Mouse (Mus musculus): Measurements from ENCODE around the gene Arglu1. TPM values are rescaled to one million over a fixed set of nuclear protein-coding genes. Genes with fewer than 3 reads are reported as not detected.
A peak's percentile ranks its signal among the peaks of the same experiment; 100 is the strongest.

The Arglu1 gene
- total RNA-seq, 2 experiments from 2014 or later = 21.2 to 32.0 TPM

DNA sequence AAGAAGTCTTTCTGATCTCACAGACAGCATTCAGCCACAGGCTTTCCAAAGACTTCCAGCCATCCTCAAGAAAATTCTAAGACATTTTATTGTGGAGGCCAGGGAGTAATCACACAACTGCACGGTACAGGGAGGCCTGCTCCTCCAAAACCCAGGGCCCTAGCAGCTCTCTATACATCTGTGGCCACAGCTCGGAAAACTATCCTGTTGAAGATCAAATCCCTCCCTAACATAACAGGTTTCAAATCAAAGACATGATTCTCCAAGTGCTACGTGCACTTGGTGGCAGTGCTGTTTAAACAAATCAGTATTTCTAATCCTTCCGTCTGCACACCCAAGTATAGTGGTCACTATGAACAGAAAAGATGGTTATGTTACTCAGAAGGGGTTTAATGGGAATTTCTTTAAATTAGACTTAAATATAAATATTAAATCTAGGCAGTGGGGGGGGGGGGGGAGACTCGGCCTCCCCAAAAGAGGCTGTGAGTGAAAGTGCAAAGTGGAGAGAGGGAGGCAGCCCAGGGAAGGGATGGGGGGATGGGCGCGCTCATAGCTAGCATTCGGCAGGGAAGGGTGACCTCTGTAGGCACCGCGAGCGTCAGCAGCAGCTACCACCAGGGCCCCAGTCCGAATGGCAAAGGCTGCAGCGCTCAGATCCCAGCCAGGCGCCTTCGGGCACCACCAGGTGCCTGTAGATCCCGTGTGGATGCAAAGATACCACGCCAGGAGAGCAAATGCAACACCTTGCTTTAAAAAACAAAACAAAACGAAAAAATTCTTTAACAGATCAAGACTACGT lies 31.7 kb downstream of the Arglu1 start:
- peak; percentile 86 for DNase-seq

DNA sequence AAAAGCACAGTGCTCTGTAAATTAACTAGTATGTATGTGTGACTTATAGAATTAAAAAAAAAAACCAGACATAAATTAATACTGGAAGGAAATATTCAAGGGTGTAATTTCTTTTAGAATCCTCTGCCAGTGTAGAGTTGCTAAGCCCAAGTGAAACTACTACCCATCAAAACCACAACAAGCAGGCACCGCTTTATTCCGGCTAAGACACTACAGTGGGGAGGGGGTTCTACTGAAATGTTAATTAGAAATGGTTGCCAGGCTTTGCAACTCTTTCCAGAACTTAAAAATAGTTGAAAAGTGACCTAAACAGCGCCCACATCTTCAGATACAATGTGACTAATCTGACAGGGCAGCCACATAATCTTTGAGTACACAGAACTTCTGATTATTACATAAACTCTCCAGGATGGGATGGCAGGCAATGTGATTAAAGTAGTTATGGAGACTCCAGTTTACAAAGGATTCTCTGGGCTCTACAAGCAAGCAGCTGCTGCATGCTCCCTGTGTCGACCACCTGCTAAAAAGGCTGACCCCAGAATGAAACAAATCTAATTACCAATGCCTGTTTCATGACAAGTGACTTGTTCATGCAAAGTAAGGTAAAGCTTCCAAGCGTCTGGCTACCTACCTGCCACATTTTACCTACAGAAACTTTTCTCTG lies 32.5 kb downstream of the Arglu1 start:
- no peak for DNase-seq

DNA sequence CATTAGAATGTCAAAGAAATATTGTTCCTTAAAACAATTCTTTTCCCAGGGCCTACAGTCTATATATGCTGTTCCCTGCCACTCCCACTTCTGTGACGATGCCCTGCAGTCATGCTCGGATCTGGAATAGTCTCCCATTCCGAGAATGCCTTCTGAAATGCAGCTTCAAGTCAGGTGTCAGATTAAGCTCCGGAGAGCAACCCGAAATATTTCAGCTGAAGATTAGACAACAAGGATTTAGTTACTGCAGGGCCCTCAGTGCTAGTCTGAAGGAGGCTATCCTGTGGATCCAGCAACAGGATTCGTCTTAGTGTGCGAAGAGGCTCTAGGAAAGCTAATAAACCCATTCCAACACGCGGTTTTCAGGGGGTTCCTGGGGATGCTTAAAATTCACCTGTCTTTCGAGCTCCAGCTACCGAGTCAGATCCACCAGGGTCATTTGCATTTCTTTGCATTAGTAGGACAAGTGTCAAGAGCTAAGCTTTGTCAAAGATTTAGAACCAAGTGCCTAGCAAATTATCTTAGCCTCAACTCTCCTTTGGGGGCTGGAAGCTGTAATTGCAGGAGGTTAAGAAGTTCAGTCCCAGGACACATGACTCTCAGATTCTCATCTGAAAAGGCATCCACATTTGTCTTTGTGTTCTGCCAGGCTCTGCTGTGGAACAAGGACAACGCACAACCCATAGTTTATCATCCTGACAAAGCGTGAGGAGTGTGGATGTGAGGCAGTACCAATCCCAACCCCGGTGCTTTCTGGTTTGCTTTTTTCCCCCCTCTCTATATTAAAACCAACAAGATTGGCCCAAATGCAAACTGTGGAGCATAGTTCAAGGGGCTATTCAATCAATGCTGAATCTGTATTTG lies 33.5 kb downstream of the Arglu1 start:
- DNase-seq = no peak

DNA sequence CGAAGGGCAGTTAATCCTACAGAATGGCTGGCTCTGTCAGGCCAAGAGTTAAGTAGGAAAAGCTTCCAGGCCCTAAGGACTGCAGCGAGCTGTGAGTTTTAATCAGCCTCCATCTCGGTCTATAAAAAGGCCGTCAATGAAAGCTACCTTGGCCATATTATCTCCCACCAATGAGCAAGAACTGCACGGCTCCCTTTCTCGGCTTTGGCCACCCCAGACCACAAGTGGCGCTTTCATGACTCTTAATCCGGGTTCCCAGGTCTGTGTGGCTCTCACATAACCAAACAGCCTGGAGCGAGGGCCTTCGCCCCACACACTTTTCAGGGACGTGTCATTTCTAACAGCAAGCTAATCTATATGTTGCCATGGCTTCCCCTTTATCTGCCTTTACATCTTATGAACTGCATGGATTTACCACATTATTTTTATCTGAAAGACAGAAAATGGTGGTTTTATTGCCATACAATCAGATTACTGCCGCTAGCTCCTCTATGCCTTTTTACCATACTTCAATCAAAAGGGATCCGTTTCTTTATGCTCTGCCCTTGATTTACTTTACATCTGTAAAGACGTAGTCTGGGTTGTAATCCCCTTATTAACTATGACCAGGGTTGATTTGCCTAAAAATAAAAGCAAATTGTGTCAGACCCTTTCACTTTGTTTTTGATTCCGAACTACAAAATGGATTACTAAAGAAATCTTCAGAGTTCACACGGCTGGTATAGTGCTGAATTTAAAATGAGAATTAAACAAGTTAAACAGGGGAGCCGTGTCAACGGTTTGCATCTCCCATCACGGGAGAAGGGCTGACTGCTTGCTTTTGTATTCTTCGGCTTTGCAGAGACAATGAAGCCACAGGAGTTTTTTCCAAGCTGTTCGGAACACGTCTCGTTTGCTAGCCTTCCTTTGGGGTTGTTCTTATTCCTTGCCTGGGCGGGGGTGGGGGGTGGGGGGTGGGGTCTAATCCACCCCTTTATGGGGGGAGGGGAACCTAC lies 34.7 kb downstream of the Arglu1 start:
- no peak for DNase-seq

DNA sequence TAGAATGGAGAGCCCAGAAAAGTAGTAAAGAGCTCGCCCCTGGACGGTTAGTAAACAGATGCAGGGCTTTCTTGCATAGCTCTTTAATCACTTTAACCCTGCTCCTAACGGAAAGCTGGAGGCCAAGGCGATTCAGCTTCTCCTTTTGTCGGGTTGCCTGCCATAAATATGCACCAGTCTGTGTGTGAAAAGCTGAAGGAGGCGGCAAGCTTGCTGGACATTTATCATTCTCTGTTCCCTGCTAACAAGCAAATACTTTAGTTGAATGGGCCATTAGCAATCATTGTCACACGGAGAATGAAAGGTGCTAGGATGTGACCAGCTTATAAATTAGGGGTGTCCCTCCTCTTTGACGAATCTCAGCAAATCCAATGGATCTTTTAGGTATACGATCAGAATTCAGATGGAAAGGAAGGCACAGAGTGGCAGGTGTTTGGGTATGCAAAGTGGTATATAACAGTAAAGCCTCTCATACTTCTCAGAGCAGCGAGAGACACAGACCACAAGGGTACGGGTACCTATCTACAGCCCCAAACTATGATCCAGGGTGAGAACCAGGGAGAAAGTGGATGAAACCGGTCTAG lies 36.3 kb downstream of the Arglu1 start:
- no peak for DNase-seq

DNA sequence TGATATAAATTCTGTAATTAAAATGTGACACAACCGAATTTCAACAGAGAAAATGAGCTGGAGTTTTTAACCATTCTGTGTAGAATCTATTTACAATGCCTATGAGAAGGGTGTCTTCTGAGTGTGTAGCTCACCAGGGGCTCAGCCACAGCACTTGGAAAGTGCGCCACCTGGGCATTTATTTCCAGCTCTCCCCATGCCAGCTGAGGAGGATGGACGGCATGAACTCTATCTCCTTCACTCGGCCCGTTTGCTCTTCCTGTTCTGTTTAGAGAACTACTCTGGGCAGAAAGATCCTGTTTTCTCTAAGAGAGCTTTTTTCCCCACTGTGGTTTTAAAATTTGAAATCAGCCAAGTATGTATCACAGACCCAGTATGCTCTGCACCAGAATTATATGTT lies 37.0 kb downstream of the Arglu1 start:
- no peak for DNase-seq

DNA sequence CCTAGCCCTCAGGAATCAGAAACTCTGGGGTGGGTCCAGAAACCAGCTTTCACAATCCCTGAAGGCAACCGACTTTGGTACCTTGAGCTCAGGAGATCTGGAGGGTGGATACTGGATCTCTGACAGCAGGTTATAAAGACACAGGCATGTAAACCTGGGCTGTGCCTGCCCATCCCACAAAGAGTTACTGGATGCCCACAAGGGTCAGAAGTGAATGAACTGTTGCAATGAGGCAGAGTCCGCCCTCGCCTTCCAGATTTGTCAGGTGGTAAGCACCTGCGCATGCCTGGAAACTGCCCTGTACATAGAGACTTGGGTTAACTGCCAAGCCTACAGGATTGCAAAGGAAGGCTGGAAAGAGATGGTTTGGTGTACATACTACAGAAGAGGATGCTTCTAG lies 37.9 kb downstream of the Arglu1 start:
- no peak for DNase-seq

DNA sequence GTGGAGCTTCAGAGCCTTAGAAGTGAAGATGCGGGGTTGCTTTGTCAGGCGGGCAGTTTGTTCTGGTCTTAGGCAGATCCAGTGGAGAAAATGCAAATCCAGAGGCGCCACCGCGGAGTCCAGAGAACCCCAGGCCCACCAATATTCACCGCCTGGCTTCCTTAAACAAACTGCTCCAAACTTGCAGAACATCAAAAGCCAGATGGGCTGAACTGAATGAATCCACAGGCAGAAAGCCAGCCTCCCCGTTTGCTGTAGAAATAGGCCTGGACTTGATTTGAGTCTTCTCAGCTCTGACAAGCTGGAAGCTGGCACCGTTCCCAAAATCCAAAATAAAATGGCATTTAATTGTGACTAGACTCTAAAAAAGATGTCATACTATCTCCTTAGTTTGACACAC lies 40.4 kb downstream of the Arglu1 start:
- peak; percentile 33 to 43 for DNase-seq

DNA sequence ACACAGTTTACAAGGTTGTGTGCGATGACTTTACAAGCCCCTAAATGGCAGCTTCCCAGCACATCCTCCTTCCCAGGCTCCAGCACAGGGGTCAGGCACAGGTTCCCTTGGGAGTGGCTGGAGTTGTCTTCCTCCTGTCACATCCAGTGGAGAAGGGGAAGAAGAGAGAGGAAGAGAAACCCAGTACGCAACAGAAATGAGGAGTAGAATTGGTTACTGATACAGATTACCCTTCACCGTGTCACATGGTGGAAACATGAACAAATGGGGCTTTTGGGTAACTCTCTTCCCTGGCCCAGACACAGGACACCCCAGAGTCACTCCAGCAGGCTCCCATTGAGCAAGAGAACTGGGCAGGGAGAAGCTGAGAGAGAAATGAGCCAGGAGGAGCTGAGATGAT lies 40.8 kb downstream of the Arglu1 start:
- peak in 1 of 2 experiments; percentile 38 for DNase-seq

DNA sequence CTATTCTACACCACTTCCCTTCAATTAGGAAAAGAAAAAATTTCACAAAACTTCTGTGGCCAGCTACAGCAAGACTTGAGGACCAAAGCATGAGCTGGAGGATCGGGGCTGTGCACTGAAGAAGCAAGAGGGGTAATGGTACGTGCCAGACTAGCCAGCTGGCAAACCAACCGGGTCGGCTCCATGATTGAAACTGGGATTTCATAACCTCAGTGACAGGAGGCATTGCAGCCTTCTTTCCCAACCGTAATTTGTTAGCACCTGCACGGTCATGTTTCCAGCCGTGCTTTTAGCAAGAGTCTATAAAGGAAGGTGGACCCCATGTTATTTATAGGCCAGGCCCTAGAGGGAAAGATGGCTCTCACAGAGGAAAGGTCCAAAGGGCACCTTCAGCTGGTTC lies 41.6 kb downstream of the Arglu1 start:
- DNase-seq = no peak

DNA sequence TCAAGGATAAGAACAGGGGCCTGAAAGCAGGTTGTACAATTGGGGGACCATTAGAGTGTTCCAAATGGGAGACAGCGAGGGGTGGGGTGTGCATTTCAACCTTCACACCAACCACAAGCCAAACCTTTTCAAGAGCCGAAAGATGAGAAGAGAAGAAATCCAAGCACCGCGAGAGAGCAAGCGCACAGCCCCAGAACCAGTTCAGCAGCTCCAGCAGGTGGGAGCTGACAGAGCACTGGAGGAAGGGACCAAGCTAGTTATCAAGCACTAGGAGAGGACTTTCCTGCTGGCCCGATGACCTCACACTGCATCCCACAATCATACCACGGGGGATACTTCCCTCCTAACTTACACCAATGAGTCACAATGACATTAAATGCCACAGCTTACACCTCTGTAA lies 42.5 kb downstream of the Arglu1 start:
- DNase-seq = no peak

DNA sequence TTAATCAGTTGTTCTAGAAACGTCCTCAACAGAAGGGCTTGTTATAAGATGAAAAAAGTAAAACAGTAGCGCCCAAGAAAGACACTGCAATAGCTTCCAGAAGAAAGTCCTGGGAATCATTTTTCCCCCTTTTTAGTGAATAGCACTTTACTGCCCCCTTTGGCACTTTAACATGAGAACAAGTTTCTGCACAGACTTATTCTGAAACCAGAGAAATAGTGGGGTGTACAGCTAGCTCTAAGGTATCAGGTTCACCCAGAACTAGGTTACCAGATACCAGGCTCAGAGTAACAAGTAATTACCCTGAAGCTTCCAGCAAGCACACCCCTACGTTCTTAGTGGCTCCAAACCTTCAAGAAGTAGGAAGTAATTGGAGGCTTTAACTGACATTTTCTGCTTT lies 43.0 kb downstream of the Arglu1 start:
- DNase-seq = no peak

DNA sequence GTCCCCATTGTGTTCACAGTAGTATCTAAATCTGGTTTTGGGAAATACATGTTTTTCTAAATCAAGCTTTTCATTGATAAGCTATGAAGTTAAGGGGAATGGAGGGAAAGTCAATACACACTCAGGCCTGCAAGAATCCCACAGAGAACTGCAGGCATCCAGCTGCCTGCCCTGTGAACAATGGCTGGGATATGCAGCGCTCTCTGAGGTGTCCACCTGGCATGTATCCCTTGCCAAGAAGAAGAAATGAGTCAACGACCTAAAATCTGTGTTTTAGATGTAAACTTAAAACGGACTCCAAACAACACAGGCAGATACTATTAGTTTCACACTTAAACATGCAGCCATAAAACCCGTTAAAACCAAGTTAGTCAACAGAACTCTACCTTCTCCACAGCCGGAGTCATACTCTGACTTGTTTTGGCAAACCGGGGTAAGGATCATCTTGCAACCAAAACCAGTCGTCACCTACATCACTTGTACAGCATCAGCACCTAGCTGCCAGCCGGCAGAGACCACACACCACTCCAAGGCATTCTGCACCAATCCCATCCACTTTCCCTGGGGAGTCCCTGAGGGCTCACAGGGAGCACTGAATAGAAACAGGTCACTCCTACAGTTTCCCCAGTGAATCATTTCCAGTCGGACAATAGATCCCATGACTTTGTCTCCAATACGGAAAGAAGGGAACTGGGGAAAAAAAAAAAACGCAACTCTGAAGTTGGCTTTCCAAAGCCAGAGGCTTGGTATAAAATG lies 46.0 kb downstream of the Arglu1 start:
- DNase-seq = no peak

DNA sequence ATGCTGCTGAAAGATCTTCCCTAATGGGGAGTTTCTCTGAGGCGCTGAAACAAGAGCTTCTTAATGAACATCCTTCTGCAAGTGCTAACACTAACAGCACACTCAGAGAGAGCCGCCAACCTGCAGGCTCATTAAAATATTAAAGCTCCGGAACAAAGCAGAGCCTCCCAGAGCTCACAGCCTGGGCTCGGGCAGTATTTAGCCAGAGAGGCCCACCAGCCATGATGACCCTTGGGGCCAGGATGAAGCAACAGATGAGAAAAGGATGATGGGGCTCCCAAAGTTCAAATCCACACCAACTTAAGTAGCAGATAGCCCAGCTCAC lies 50.1 kb downstream of the Arglu1 start:
- DNase-seq = no peak

DNA sequence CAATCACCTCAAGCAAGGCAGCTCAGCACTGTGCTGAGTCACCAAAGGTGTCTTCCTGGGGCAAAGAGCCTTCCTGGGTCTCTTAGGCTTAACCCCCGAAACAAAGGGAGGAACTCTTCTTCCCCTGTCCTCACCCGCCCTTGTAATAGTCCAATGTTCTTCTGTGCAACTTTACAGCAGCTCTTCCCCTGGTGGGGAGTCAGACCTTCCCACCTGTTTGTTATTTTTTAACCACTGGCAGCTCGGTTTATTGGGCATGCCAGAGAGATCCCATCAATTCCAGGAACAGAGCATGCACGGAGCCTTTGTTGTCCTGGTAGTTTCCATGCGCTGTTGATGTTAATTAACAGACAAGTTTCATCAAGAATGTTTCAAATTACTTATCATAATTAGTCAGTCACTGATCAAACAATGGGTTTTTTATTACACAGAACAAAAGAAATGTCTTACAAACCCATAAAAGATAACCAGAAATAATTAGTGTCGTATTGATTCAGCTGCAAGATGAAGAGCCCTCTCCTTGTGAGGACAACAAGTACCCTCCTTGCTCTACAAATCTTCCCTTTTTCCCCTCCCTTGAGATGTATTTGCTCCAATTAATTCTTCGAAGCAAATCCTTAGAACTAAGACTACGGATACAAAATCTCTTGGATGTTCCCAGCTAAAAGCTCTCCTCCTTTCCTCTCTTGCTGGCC lies 50.6 kb downstream of the Arglu1 start:
- DNase-seq = no peak

DNA sequence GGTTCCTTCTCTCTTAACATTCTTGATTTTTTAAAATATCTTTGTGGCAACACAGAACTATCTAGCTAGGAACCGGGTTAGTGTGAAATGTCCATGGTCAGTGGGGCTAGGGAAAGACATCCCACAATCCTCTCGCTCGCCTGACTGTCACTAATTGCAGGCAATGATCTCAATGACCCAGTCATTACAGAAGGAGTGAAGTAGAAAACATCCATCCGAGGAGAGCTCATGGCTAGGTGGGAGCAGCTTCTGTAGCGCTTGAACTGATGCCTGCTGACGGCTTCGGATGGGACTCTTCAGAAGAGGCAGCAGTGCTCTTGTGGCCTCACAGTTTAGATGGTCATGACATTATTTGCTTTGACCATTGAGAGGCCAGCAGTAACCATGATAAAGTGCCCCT lies 58.9 kb downstream of the Arglu1 start:
- no peak for DNase-seq

DNA sequence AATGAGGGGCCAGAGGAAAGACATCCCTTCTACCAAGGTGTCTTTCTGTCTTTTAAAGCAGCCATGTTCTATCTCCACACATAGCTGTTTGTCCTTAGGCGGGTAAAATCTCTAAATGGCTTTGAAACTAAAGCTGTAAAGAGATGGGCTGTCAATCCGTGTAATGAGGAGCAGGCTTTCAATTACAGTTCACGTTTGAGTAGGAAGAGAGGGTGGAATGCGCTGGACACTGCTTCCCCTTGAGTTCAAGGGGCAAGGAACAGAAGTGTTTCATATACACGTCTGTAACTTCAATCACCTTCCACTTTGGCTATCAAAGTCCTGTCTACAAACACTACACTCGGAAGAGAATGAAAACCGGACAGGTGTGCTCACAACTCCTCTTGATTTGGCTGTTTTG lies 66.3 kb downstream of the Arglu1 start:
- DNase-seq = no peak

DNA sequence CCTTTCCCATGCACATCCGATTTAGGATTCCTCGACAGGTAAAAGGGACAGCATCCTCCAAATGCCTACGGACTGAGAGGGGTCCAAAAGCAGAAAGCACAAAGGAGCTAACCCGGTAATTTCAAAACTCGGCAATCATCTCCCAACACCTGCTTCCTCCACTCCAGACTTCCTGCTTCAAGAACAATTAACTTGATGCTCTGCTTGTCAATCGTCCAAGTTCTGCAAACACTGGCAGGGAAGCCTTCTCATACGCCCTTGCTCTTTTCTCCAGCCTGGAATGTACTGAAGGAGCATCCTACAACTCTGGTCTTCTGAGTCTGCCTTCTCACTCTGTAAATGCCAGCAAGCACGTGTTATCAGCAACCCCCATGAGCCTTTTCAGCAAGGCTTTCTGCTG lies 66.8 kb downstream of the Arglu1 start:
- peak; percentile 54 to 79 for DNase-seq

DNA sequence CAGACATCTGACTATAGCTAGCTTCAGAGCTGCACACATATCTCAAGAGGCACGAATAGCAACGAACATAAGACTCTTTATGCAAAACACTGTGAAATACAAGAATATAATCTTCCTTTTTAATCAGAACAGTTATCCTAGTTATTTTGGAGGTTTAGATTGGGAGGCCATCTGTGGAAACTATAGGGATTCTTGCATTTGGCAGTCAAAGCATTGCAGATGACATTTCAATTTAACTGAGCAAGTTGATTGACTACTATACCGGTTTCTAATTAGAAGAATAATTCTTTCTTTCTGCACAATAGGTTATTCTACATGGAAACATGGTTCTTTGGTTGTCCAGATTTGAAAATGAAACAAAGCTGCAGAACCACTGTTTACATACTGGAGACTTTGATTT lies 67.8 kb downstream of the Arglu1 start:
- no peak for DNase-seq

DNA sequence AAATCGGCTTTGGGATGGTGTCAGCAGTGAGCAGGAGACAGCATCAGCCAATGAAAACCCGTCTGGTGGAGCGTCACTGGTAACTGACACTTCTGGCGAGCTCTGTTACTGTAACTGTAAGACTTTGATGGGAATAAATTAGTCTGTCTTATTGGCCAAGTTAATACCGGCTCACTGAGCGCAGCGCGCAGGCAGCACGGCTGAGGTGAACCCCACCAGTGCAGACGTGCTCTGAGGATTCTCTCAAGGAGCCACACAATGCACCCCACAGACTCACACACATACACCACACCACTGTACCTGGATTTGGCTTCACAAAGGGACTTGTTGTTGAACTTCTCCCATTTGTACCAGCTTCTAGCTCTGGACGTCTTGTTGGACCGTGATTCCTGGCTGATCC lies 68.3 kb downstream of the Arglu1 start:
- DNase-seq = no peak
